Comparison of ENCODE assay signal across 23 mouse cellular contexts in genomic region chr14:47051743-47052610, GRCm38 (mm10).
"Had no signal": no experiment of that assay in that cellular context is flagged by ENCODE, and none has a peak within 500 bp of the region (broad histone marks: within the 10 kb centered on the region; RNA-seq: fewer than 3 reads in every experiment).

No protein-coding gene starts in this region.

- H3K36me3 ChIP-seq: kidney, embryonic 15.5 days; liver, embryonic 15.5 days; lung, embryonic 15.5 days; midbrain, embryonic 10.5 days; neural tube, embryonic 12.5 days; neural tube, embryonic 15.5 days had no signal

- H3K27me3 ChIP-seq: kidney, embryonic 15.5 days; liver, embryonic 15.5 days; lung, embryonic 15.5 days; neural tube, embryonic 12.5 days; neural tube, embryonic 15.5 days had no signal

- H3K27ac ChIP-seq: kidney, embryonic 15.5 days; liver, embryonic 15.5 days; lung, embryonic 15.5 days; midbrain, embryonic 10.5 days; neural tube, embryonic 12.5 days; neural tube, embryonic 15.5 days; stomach, postnatal 0 days had no signal

- H3K4me2 ChIP-seq: kidney, embryonic 15.5 days; liver, embryonic 11.5 days; liver, embryonic 15.5 days; lung, embryonic 15.5 days; neural tube, embryonic 12.5 days; neural tube, embryonic 15.5 days had no signal

- ATAC-seq: intestine, postnatal 0 days had no signal

- DNase-seq: kidney, adult 2 months; kidney, postnatal 14 days; kidney, postnatal 4 days; left cerebral cortex, postnatal 4 days; lung, adult 18-20 months; lung, postnatal 10 days; lung, postnatal 36 days; midbrain, embryonic 14.5 days; right cerebral cortex, adult 18-20 months; right cerebral cortex, postnatal 14 days; right cerebral cortex, postnatal 4 days; thymus, adult 2 months; thymus, postnatal 14 days had no signal

- H3K4me3 ChIP-seq: kidney, embryonic 15.5 days; liver, embryonic 15.5 days; lung, embryonic 15.5 days; megakaryocyte, embryonic 14.5 days; midbrain, embryonic 10.5 days; neural tube, embryonic 12.5 days; neural tube, embryonic 15.5 days had no signal

- H3K4me1 ChIP-seq: kidney, embryonic 15.5 days; liver, embryonic 15.5 days; lung, embryonic 15.5 days; megakaryocyte, embryonic 14.5 days; neural tube, embryonic 12.5 days; neural tube, embryonic 15.5 days had no signal

- H3K9ac ChIP-seq: kidney, embryonic 15.5 days; liver, embryonic 15.5 days; lung, embryonic 15.5 days; neural tube, embryonic 12.5 days; neural tube, embryonic 15.5 days had no signal

- H3K9me3 ChIP-seq: kidney, embryonic 15.5 days; liver, embryonic 15.5 days; lung, embryonic 15.5 days; megakaryocyte, embryonic 14.5 days; midbrain, embryonic 10.5 days; neural tube, embryonic 12.5 days; neural tube, embryonic 15.5 days had no signal
